Mouse (Mus musculus) embryonic facial prominence, embryonic 14.5 days (tissue): ENCODE data around the gene Shf. TPM values are rescaled to one million over a fixed set of nuclear protein-coding genes. Genes with fewer than 3 reads are reported as not detected.

Experiments
- ATAC-seq: fragments of 200-750 bp; cut with Nextera tagmentation; 2 replicates; pipeline ENCODE4 v1.8.0; 2017; ENCODE audit warnings: low read depth, moderate number of reproducible peaks, moderate TSS enrichment
- DNase-seq: peaks from one replicate; pipeline ENCODE4 v3.0.0-alpha.2; 2015; ENCODE audit warnings: low spot score
- H3K27ac ChIP-seq: fragments of 300-500 bp; sonication (generic); replicated peaks from 2 replicates; pipeline ENCODE4 v1.5.1; 2014; ENCODE audit warnings: low read depth, mild to moderate bottlenecking, low read length, moderate library complexity
- H3K27me3 ChIP-seq: fragments of 300-500 bp; sonication (generic); replicated peaks from 2 replicates; pipeline ENCODE4 v1.6.1; 2014; ENCODE audit warnings: low read length; ENCODE audit not compliant: control insufficient read depth, insufficient read depth
- H3K36me3 ChIP-seq: fragments of 300-500 bp; sonication (generic); 2 replicates; pipeline ENCODE4 v1.6.1; 2014; ENCODE audit warnings: low read length, mixed read lengths; ENCODE audit not compliant: control insufficient read depth, insufficient read depth
- H3K4me1 ChIP-seq: fragments of 300-500 bp; sonication (generic); 2 replicates; pipeline ENCODE4 v1.6.1; 2014; ENCODE audit warnings: antibody characterized with exemption, low read length; ENCODE audit not compliant: control insufficient read depth, insufficient read depth
- H3K4me2 ChIP-seq: fragments of 300-500 bp; sonication (generic); 2 replicates; pipeline ENCODE4 v1.6.1; 2014; ENCODE audit warnings: low read depth, mild to moderate bottlenecking, low read length, moderate library complexity, mixed read lengths
- H3K4me3 ChIP-seq: fragments of 300-500 bp; sonication (generic); 2 replicates; pipeline ENCODE4 v1.5.1; 2014; ENCODE audit warnings: low read depth, mild to moderate bottlenecking, low read length
- H3K9ac ChIP-seq: fragments of 300-500 bp; sonication (generic); 2 replicates; pipeline ENCODE4 v1.6.1; 2014; ENCODE audit warnings: low read depth, mild to moderate bottlenecking, low read length, moderate library complexity, mixed read lengths
- H3K9me3 ChIP-seq: fragments of 300-500 bp; sonication (generic); 2 replicates; pipeline ENCODE4 v1.6.1; 2016; ENCODE audit warnings: low read length; ENCODE audit not compliant: control insufficient read depth
- WGBS: fragments of 180-500 bp; shearing (Covaris S2); extraction: QIAGEN DNeasy Blood & Tissue Kit; methylation state at CpG from one replicate; pipeline ENCODE4 v1.1.7; 2014; 5-methylcytosine and 5-hydroxymethylcytosine counted together
- polyA plus RNA-seq: library from polyadenylated mRNA; unstranded; fragments of >200 nt; fragmentation: Nextera tagmentation; extraction: Ambion mirVana; gene quantifications from 2 replicates; pipeline ENCODE4 v1.2.1, GENCODE M21; 2014

Gene Shf
- polyA plus RNA-seq, 1 experiment from 2014 or later = 5.5 TPM

GRCm38 (mm10) chr2:122380768-122381311 is 11.9 kb upstream of the Shf start:
- H3K27ac ChIP-seq = no peak overlapping the region
- peak overlapping the region; percentile 41 for H3K4me2 ChIP-seq
- no peaks in the 10 kb centered on the region for H3K36me3 ChIP-seq
- H3K4me3 ChIP-seq = peak overlapping the region; percentile 23
- no peak for ATAC-seq
- no peaks in the 10 kb centered on the region for H3K27me3 ChIP-seq
- DNase-seq = peak; percentile 56
- 14% methylated on average over 11 of the region's 11 CpGs for WGBS
- peaks cover 3% of the 10 kb centered on the region; the same call in 1 of the 2 replicates for H3K4me1 ChIP-seq
- H3K9me3 ChIP-seq = no peaks in the 10 kb centered on the region
- no peak overlapping the region for H3K9ac ChIP-seq

- Histone ChIP-seq H3K27me3 (no peaks in the 10 kb centered on the region), H3K27ac (no peak overlapping the region), H3K36me3 (no peaks in the 10 kb centered on the region), H3K4me1 (peaks cover 3% of the 10 kb centered on the region; the same call in 1 of the 2 replicates), H3K9ac (no peak overlapping the region), H3K4me3 (no peak overlapping the region), H3K9me3 (no peaks in the 10 kb centered on the region), H3K4me2 (no peak overlapping the region)
- DNase-seq (no peak), ATAC-seq (no peak)
- 48% methylated on average over 2 of the region's 2 CpGs for WGBS
These were observed 10.3 kb upstream of the Shf start for GRCm38 (mm10) chr2:122379292-122379650.

GRCm38 (mm10) chr2:122378421-122379291 is 9.7 kb upstream of the Shf start:
- ATAC-seq (no peak), DNase-seq (peak; percentile 85)
- no peaks in the 10 kb centered on the region for H3K36me3 ChIP-seq
- peaks cover 3% of the 10 kb centered on the region; the same call in 1 of the 2 replicates for H3K4me1 ChIP-seq
- H3K27me3 ChIP-seq = no peaks in the 10 kb centered on the region
- H3K9me3 ChIP-seq = no peaks in the 10 kb centered on the region
- peak overlapping the region; percentile 96; the same call in 1 of the 2 replicates for H3K27ac ChIP-seq
- H3K4me2 ChIP-seq = peak overlapping the region; percentile 58
- WGBS = 17% methylated on average over 8 of the region's 8 CpGs
- H3K9ac ChIP-seq = peak overlapping the region; percentile 79
- peak overlapping the region; percentile 69 for H3K4me3 ChIP-seq

GRCm38 (mm10) chr2:122377751-122378246 is 8.8 kb upstream of the Shf start:
- peak overlapping the region; percentile 96 for H3K27ac ChIP-seq
- DNase-seq = peak; percentile 89

GRCm38 (mm10) chr2:122377215-122377674 is 8.3 kb upstream of the Shf start:
- WGBS = under 1% methylated on average over 28 of the region's 28 CpGs
- ATAC-seq (peak; percentile 91), DNase-seq (peak; percentile 98)
- Histone ChIP-seq H3K27ac (peak overlapping the region; percentile 96), H3K4me2 (peak overlapping the region; percentile 58), H3K9ac (peak overlapping the region; percentile 79), H3K4me1 (peaks cover 3% of the 10 kb centered on the region; the same call in 1 of the 2 replicates), H3K9me3 (no peaks in the 10 kb centered on the region), H3K27me3 (no peaks in the 10 kb centered on the region), H3K4me3 (peak overlapping the region; percentile 69), H3K36me3 (no peaks in the 10 kb centered on the region)

More at GRCm38 (mm10) chr2:122377751-122378246, 8.8 kb upstream of the Shf start:
- ATAC-seq = peak; percentile 81
- Histone ChIP-seq H3K4me3 (peak overlapping the region; percentile 69), H3K36me3 (no peaks in the 10 kb centered on the region), H3K4me2 (peak overlapping the region; percentile 58), H3K4me1 (peaks cover 3% of the 10 kb centered on the region; the same call in 1 of the 2 replicates), H3K27me3 (no peaks in the 10 kb centered on the region), H3K9me3 (no peaks in the 10 kb centered on the region), H3K9ac (peak overlapping the region; percentile 79)
- WGBS = 0% methylated on average over 26 of the region's 26 CpGs

- Histone ChIP-seq H3K36me3 (no peaks in the 10 kb centered on the region), H3K4me1 (peaks cover 3% of the 10 kb centered on the region; the same call in 1 of the 2 replicates), H3K27me3 (no peaks in the 10 kb centered on the region), H3K4me2 (peak overlapping the region; percentile 86), H3K27ac (peak overlapping the region; percentile 90), H3K9me3 (no peaks in the 10 kb centered on the region), H3K9ac (peak overlapping the region; percentile 71), H3K4me3 (peak overlapping the region; percentile 62)
- DNase-seq = peak; percentile 62
- WGBS = under 1% methylated on average over 22 of the region's 22 CpGs
- no peak for ATAC-seq
These were observed 7.1 kb upstream of the Shf start for GRCm38 (mm10) chr2:122376041-122376561.

GRCm38 (mm10) chr2:122375391-122375991 is 6.5 kb upstream of the Shf start:
- Histone ChIP-seq H3K4me3 (peak overlapping the region; percentile 62), H3K9me3 (no peaks in the 10 kb centered on the region), H3K36me3 (no peaks in the 10 kb centered on the region), H3K27me3 (no peaks in the 10 kb centered on the region), H3K4me1 (no peaks in the 10 kb centered on the region), H3K9ac (peak overlapping the region; percentile 71), H3K4me2 (peak overlapping the region; percentile 86), H3K27ac (peak overlapping the region; percentile 90)
- ATAC-seq (peak; percentile 80), DNase-seq (peak; percentile 98)
- under 1% methylated on average over 27 of the region's 32 CpGs for WGBS
